Mouse (Mus musculus) left cerebral cortex, adult 2 months (tissue): ENCODE results near the gene Tmem38a. TPM values are rescaled to one million over a fixed set of nuclear protein-coding genes. Genes with fewer than 3 reads are reported as not detected.

Experiments
- DNase-seq, 2 experiments: peaks; one replicate each; pipeline ENCODE4 v3.0.0; 2021 to 2022; ENCODE audit warnings: low spot score in 2 of 2, mixed read lengths in 1 of 2; ENCODE audit errors: extremely low spot score in 1 of 2
- H3K27ac ChIP-seq: fragments of 200-600 bp; 2 replicates; pipeline ENCODE4 v1.8.1; 2022
- H3K4me3 ChIP-seq: fragments of 200-600 bp; 2 replicates; pipeline ENCODE4 v1.8.1; 2022
- CTCF ChIP-seq: fragments of 200-600 bp; IDR thresholded peaks from 2 replicates; pipeline ENCODE4 v1.8.1; 2022; ENCODE audit warnings: antibody characterized with exemption, mild to moderate bottlenecking, moderate library complexity
- intact Hi-C: fragments of 180-260 bp; cut with DNase I; formaldehyde crosslinking; loops from one replicate; pipeline ENCODE4 v1.15.1; 2025
- total RNA-seq, 2 experiments: library from RNA; stranded (reverse); gene quantifications; 2 replicates each; pipeline ENCODE4 v1.2.3; 2021

Tmem38a gene
- total RNA-seq, 2 experiments from 2014 or later: 103 to 108 TPM

GRCm38 (mm10) chr8:72565970-72566369, 5.9 kb upstream of the Tmem38a start:
- no peak for TF ChIP-seq CTCF
- intact Hi-C loops: no loop called here
- Histone ChIP-seq H3K27ac (no peak overlapping the region), H3K4me3 (no peak overlapping the region)
- DNase-seq: no peak

- H3K27ac ChIP-seq: peak within 1 kb of the TSS; percentile 96
- H3K4me3 ChIP-seq: peak within 1 kb of the TSS; percentile 59
- no peak; the same call in 1 of the 2 replicates for TF ChIP-seq CTCF
- DNase-seq: peak; percentile 95 to 96
- intact Hi-C loops: loop anchor here (1.0 to 2.0 kb wide), 2 partner anchors 23 to 78 kb away; partner anchors contain the start of genes Med26 and Slc35e1
Measured at GRCm38 (mm10) chr8:72570633-72571610, 933 bp upstream of the Tmem38a start, which contains the start of gene Smim7. Smim7 (minus strand) TSS chr8:72571088.

DNA sequence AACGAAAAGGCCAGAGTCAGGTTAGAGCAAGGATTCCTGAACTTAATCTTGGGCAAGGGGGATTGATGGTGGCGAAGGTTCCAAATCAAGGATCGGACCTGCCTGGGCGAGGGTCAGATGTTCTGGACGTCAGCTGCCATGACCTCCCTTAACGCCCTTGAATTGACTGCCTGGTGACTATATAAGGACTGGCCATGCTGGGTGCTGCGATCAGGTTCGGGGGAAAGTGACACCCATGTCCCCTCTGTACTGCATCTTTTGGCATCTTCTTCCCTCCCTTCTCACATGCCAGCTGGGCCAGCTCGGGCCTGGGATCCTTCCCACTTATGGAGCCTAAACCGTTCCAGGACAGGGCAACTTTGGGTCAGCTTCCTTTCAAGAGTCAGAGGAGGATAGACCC, 652 bp downstream of the Tmem38a start:
- Histone ChIP-seq H3K27ac (peak overlapping the region; percentile 96), H3K4me3 (peak overlapping the region; percentile 59)
- intact Hi-C loops: no loop called here
- no peak for DNase-seq
- no peak for TF ChIP-seq CTCF

- H3K27ac ChIP-seq: peak overlapping the region; percentile 96
- DNase-seq: no peak
- TF ChIP-seq CTCF: no peak
- peak overlapping the region; percentile 59 for H3K4me3 ChIP-seq
- intact Hi-C loops: no loop called here
Measured at GRCm38 (mm10) chr8:72573450-72573849, 1.6 kb downstream of the Tmem38a start.

DNA sequence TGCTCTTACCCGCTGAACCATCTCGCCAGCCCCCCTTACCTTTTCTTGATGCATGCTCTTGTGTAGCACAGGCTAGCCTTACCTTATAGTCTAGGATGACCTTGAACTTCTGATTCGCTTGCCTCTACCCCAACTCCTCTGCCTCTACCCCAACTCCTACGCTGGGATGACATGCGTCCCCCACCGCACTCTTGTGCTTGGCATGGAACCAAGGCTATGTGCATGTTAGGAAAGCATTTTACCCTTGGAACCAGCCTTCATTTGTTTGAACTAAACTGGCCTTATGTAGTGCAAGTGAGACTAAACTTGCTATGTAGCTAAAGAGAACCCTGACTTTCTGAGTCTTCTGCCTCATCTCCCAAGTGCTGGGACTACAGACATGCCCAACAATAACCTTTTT, 4.1 kb downstream of the Tmem38a start:
- no peak for DNase-seq
- no peak for TF ChIP-seq CTCF
- Histone ChIP-seq H3K4me3 (no peak overlapping the region), H3K27ac (no peak overlapping the region)
- intact Hi-C loops: no loop called here

GRCm38 (mm10) chr8:72577266-72577665, 5.4 kb downstream of the Tmem38a start:
- DNase-seq: no peak
- TF ChIP-seq CTCF: no peak; the same call in 1 of the 2 replicates

GRCm38 (mm10) chr8:72577941-72578340, 6.1 kb downstream of the Tmem38a start:
- TF ChIP-seq CTCF: no peak
- no peak overlapping the region for H3K4me3 ChIP-seq
- intact Hi-C loops: no loop called here
- no peak for DNase-seq
- no peak overlapping the region for H3K27ac ChIP-seq

More at GRCm38 (mm10) chr8:72577266-72577665, 5.4 kb downstream of the Tmem38a start:
- Histone ChIP-seq H3K4me3 (no peak overlapping the region), H3K27ac (no peak overlapping the region)
- intact Hi-C loops: no loop called here

DNA sequence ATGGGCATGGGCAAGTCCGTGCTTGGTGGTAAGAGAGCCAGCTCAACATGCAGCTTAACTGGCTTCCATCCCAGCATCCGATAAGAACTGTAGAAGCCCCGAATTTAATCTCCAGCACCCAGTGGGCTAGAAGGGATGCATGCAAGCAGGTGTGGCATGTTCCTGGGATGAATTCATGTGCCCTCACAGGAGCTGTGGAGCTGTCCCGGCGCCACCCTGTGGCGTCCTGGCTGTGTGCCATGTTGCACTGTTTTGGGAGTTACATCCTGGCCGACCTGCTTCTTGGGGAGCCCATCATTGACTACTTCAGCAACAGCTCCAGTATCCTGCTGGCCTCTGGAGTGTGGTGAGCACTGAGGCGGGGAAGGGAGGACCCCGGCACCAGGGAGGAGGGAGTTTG, 7.5 kb downstream of the Tmem38a start:
- DNase-seq: no peak
- no peak for TF ChIP-seq CTCF
- intact Hi-C loops: no loop called here
- Histone ChIP-seq H3K27ac (no peak overlapping the region), H3K4me3 (no peak overlapping the region)

DNA sequence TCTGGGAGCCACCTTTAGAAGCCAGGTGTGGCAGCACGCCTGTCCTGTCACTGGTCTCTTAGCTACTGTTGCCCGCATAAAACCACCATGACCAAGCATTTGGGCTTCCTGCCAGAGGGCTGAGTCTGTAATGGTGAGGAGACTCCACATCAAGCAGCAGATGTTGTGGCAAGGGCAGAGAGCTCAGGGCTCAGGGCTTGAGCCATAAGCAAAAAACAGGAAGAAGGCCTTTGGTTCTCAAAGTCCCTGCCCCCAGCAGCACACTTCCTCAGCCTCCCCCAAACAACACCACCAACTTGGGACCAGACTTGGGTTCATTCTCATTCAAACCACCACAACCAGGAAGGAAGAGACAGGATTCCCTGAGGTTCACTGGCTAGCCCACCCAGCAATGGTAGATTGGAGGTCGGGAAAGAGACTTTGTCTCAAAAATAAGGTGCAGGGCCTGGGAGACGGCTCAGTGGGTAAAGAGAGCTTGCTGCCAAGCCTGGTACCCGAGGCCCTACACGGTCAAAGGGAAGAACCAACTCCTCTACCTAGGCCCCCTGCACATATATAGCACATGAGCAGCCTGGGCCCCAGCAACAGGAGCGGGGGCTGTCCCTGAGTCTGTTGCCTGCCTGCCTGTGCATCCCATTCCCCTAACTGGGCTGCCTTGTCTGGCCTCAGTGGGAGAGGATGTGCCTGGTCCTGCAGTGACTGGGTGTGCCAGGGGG, 11.4 kb downstream of the Tmem38a start:
- no peak for DNase-seq
- intact Hi-C loops: no loop called here
- Histone ChIP-seq H3K27ac (no peak overlapping the region), H3K4me3 (no peak overlapping the region)
- no peak for TF ChIP-seq CTCF

GRCm38 (mm10) chr8:72584390-72584789, 12.5 kb downstream of the Tmem38a start:
- DNase-seq: no peak
- TF ChIP-seq CTCF: no peak
- Histone ChIP-seq H3K4me3 (no peak overlapping the region), H3K27ac (no peak overlapping the region)
- intact Hi-C loops: no loop called here

DNA sequence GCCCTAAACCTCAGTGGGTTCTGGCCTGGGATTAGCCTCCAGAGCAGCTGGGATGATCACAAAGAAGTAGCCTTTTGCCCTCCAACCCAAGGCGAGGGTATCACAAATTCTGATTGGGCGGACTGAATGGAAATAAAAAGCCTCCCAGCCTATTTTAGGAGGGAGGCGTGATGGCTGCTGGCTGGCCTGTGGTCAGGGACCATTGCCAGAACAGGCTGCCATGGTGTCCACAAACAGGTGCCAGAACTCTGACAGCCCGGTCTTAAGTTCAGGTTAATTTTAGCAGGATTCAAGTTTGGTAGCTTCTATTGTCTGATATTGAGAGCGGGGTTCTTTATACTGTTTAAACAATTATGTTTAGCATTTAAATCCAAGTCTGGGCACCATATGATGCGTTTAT, 16.0 kb downstream of the Tmem38a start:
- Histone ChIP-seq H3K27ac (peak overlapping the region; percentile 86), H3K4me3 (no peak overlapping the region)
- TF ChIP-seq CTCF: no peak
- intact Hi-C loops: no loop called here
- DNase-seq: no peak

- peak in 1 of 2 experiments; percentile 28 for DNase-seq
- no peak overlapping the region for H3K4me3 ChIP-seq
- peak overlapping the region; percentile 86 for H3K27ac ChIP-seq
- no peak for TF ChIP-seq CTCF
- intact Hi-C loops: no loop called here
Measured at GRCm38 (mm10) chr8:72588865-72589264, 17.0 kb downstream of the Tmem38a start.
